Mouse (Mus musculus) spleen, adult 2 months (tissue): Measurements from ENCODE around the gene Mlip.

Experiments
- CTCF ChIP-seq: fragments of 200-500 bp; IDR thresholded peaks from 2 replicates; pipeline ENCODE4 v1.5.1; 2011; ENCODE audit warnings: mild to moderate bottlenecking, inconsistent platforms; ENCODE audit not compliant: insufficient read depth, insufficient read length, insufficient replicate concordance; ENCODE audit errors: extremely low read depth
- POLR2A ChIP-seq: fragments of 200-500 bp; IDR thresholded peaks from 2 replicates; pipeline ENCODE4 v1.6.1; 2011; ENCODE audit warnings: low read depth, low read length, inconsistent platforms

GRCm38 (mm10) chr9:77096886-77097285 is 255.9 kb downstream of the Mlip start:
- TF ChIP-seq CTCF (no peak), POLR2A (no peak)
